Mouse (Mus musculus): ENCODE results near the gene Hivep3. TPM values are rescaled to one million over a fixed set of nuclear protein-coding genes. Genes with fewer than 3 reads are reported as not detected.

The Hivep3 gene
- polyA plus RNA-seq, 1 experiment from 2014 or later = 2.0 TPM

- no peak overlapping the region for H3K9ac ChIP-seq (ENCODE audit: low read length)
- 88% methylated on average over 5 of the region's 5 CpGs for WGBS
- H3K4me1 ChIP-seq (ENCODE audit: control insufficient read depth, insufficient read depth, low read length) = no peaks in the 10 kb centered on the region
- no peak overlapping the region for H3K27ac ChIP-seq (ENCODE audit: low read depth, low read length)
- no peaks in the 10 kb centered on the region; the same call in 1 of the 2 replicates for H3K9me3 ChIP-seq (ENCODE audit: control insufficient read depth, low read length)
- H3K4me2 ChIP-seq = no peak overlapping the region
- H3K27me3 ChIP-seq (ENCODE audit: control insufficient read depth, insufficient read depth, low read length) = no peaks in the 10 kb centered on the region
- ATAC-seq (ENCODE audit: low FRiP score) = no peak
- no peak for DNase-seq (ENCODE audit: low spot score, missing footprints)
- H3K4me3 ChIP-seq (ENCODE audit: low read depth, low read length) = no peak overlapping the region
- no peaks in the 10 kb centered on the region for H3K36me3 ChIP-seq (ENCODE audit: control insufficient read depth, insufficient read depth, low read length)
These were observed 216.6 kb downstream of the Hivep3 start for GRCm38 (mm10) chr4:119950181-119950580.

DNA sequence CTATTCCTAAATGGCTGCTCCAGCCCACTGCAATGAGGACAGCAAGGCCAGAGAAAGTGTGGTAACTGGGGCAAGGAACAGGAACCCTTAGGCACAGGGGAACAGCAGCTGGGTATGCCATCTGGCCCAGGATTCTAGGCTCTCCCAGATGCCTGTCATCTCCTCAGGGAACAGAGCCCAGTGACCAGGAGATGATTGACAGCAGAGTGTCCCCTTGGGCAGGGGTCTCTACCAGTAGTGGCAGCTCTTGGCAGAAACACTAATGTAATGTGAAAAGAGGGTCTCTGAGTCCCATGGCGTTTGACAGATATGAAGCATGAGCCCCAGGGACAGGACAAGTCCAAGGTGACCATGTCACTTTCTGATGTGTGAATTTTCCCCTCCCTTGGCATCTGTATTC is 217.5 kb downstream of the Hivep3 start:
- no peak overlapping the region for H3K9ac ChIP-seq (ENCODE audit: low read length)
- no peaks in the 10 kb centered on the region for H3K36me3 ChIP-seq (ENCODE audit: control insufficient read depth, insufficient read depth, low read length)
- H3K27me3 ChIP-seq (ENCODE audit: control insufficient read depth, insufficient read depth, low read length) = no peaks in the 10 kb centered on the region
- no peaks in the 10 kb centered on the region for H3K4me1 ChIP-seq (ENCODE audit: control insufficient read depth, insufficient read depth, low read length)
- no peak overlapping the region for H3K4me2 ChIP-seq
- DNase-seq (ENCODE audit: low spot score, missing footprints) (no peak), ATAC-seq (ENCODE audit: low FRiP score) (no peak)
- no peak overlapping the region for H3K4me3 ChIP-seq (ENCODE audit: low read depth, low read length)
- WGBS = 80% methylated on average over 1 of the region's 1 CpGs
- no peak overlapping the region for H3K27ac ChIP-seq (ENCODE audit: low read depth, low read length)
- H3K9me3 ChIP-seq (ENCODE audit: control insufficient read depth, low read length) = no peaks in the 10 kb centered on the region

GRCm38 (mm10) chr4:119955008-119955407 is 221.4 kb downstream of the Hivep3 start:
- WGBS = 92% methylated on average over 7 of the region's 7 CpGs
- no peaks in the 10 kb centered on the region for H3K4me1 ChIP-seq (ENCODE audit: control insufficient read depth, insufficient read depth, low read length)
- H3K9ac ChIP-seq (ENCODE audit: low read length) = no peak overlapping the region
- no peaks in the 10 kb centered on the region for H3K9me3 ChIP-seq (ENCODE audit: control insufficient read depth, low read length)
- H3K36me3 ChIP-seq (ENCODE audit: control insufficient read depth, insufficient read depth, low read length) = no peaks in the 10 kb centered on the region
- no peak overlapping the region for H3K4me3 ChIP-seq (ENCODE audit: low read depth, low read length)
- ATAC-seq (ENCODE audit: low FRiP score) (no peak), DNase-seq (ENCODE audit: low spot score, missing footprints) (no peak)
- H3K27ac ChIP-seq (ENCODE audit: low read depth, low read length) = no peak overlapping the region
- no peaks in the 10 kb centered on the region for H3K27me3 ChIP-seq (ENCODE audit: control insufficient read depth, insufficient read depth, low read length)
- no peak overlapping the region for H3K4me2 ChIP-seq

DNA sequence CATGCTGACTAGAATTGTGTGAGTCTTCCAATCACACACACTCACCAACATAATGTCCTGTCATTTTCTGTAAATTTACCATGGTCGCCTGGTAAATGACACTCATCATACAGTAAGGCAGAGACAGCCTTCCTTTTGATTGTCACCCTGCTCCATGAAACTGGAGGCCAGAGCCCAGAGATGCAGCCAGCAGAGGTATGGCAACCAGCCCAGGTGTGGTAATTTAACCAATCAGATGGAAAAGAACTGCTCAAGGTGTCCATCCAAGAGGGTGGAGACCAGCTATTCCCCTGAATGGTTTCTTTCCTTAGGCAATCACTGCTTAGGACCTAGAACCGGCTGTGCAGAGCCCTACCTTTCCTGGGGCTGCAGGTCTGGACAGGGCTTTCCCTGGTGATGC is 224.4 kb downstream of the Hivep3 start:
- Histone ChIP-seq H3K27me3 (ENCODE audit: control insufficient read depth, insufficient read depth, low read length) (no peaks in the 10 kb centered on the region), H3K27ac (ENCODE audit: low read depth, low read length) (no peak overlapping the region), H3K9me3 (ENCODE audit: control insufficient read depth, low read length) (no peaks in the 10 kb centered on the region), H3K36me3 (ENCODE audit: control insufficient read depth, insufficient read depth, low read length) (no peaks in the 10 kb centered on the region), H3K9ac (ENCODE audit: low read length) (no peak overlapping the region), H3K4me2 (no peak overlapping the region), H3K4me3 (ENCODE audit: low read depth, low read length) (no peak overlapping the region), H3K4me1 (ENCODE audit: control insufficient read depth, insufficient read depth, low read length) (no peaks in the 10 kb centered on the region)
- WGBS = 89% methylated on average over 2 of the region's 2 CpGs
- DNase-seq (ENCODE audit: low spot score, missing footprints) (no peak), ATAC-seq (ENCODE audit: low FRiP score) (no peak)

- H3K4me2 ChIP-seq = no peak overlapping the region
- DNase-seq (ENCODE audit: low spot score, missing footprints) (no peak), ATAC-seq (ENCODE audit: low FRiP score) (no peak)
- no peaks in the 10 kb centered on the region for H3K27me3 ChIP-seq (ENCODE audit: control insufficient read depth, insufficient read depth, low read length)
- no peaks in the 10 kb centered on the region for H3K9me3 ChIP-seq (ENCODE audit: control insufficient read depth, low read length)
- H3K9ac ChIP-seq (ENCODE audit: low read length) = no peak overlapping the region
- no peak overlapping the region for H3K4me3 ChIP-seq (ENCODE audit: low read depth, low read length)
- no peaks in the 10 kb centered on the region for H3K36me3 ChIP-seq (ENCODE audit: control insufficient read depth, insufficient read depth, low read length)
- H3K27ac ChIP-seq (ENCODE audit: low read depth, low read length) = no peak overlapping the region
- WGBS = 84% methylated on average over 7 of the region's 7 CpGs
- no peaks in the 10 kb centered on the region for H3K4me1 ChIP-seq (ENCODE audit: control insufficient read depth, insufficient read depth, low read length)
These were observed 225.7 kb downstream of the Hivep3 start for GRCm38 (mm10) chr4:119959293-119959692.

- Histone ChIP-seq H3K9me3 (ENCODE audit: control insufficient read depth, low read length) (no peaks in the 10 kb centered on the region), H3K27me3 (ENCODE audit: control insufficient read depth, insufficient read depth, low read length) (no peaks in the 10 kb centered on the region), H3K27ac (ENCODE audit: low read depth, low read length) (no peak overlapping the region), H3K4me1 (ENCODE audit: control insufficient read depth, insufficient read depth, low read length) (no peaks in the 10 kb centered on the region), H3K9ac (ENCODE audit: low read length) (no peak overlapping the region), H3K4me2 (no peak overlapping the region), H3K36me3 (ENCODE audit: control insufficient read depth, insufficient read depth, low read length) (no peaks in the 10 kb centered on the region), H3K4me3 (ENCODE audit: low read depth, low read length) (no peak overlapping the region)
- ATAC-seq (ENCODE audit: low FRiP score) (no peak), DNase-seq (ENCODE audit: low spot score, missing footprints) (no peak)
- 82% methylated on average over 1 of the region's 1 CpGs for WGBS
These were observed 226.3 kb downstream of the Hivep3 start for GRCm38 (mm10) chr4:119959873-119960272.

GRCm38 (mm10) chr4:119960523-119960922 is 226.9 kb downstream of the Hivep3 start:
- H3K4me1 ChIP-seq (ENCODE audit: control insufficient read depth, insufficient read depth, low read length) = no peaks in the 10 kb centered on the region
- H3K27ac ChIP-seq (ENCODE audit: low read depth, low read length) = no peak overlapping the region
- H3K9ac ChIP-seq (ENCODE audit: low read length) = no peak overlapping the region
- H3K4me2 ChIP-seq = no peak overlapping the region
- no peaks in the 10 kb centered on the region for H3K27me3 ChIP-seq (ENCODE audit: control insufficient read depth, insufficient read depth, low read length)
- H3K9me3 ChIP-seq (ENCODE audit: control insufficient read depth, low read length) = no peaks in the 10 kb centered on the region
- WGBS = 80% methylated on average over 6 of the region's 6 CpGs
- no peak overlapping the region for H3K4me3 ChIP-seq (ENCODE audit: low read depth, low read length)
- DNase-seq (ENCODE audit: low spot score, missing footprints) = no peak
- H3K36me3 ChIP-seq (ENCODE audit: control insufficient read depth, insufficient read depth, low read length) = no peaks in the 10 kb centered on the region
- ATAC-seq (ENCODE audit: low FRiP score) = no peak

- H3K27ac ChIP-seq (ENCODE audit: low read depth, low read length) = no peak overlapping the region
- DNase-seq (ENCODE audit: low spot score, missing footprints) (no peak), ATAC-seq (ENCODE audit: low FRiP score) (no peak)
- H3K9me3 ChIP-seq (ENCODE audit: control insufficient read depth, low read length) = no peaks in the 10 kb centered on the region
- 89% methylated on average over 5 of the region's 5 CpGs for WGBS
- H3K27me3 ChIP-seq (ENCODE audit: control insufficient read depth, insufficient read depth, low read length) = no peaks in the 10 kb centered on the region
- H3K4me3 ChIP-seq (ENCODE audit: low read depth, low read length) = no peak overlapping the region
- H3K36me3 ChIP-seq (ENCODE audit: control insufficient read depth, insufficient read depth, low read length) = no peaks in the 10 kb centered on the region
- no peak overlapping the region for H3K9ac ChIP-seq (ENCODE audit: low read length)
- H3K4me1 ChIP-seq (ENCODE audit: control insufficient read depth, insufficient read depth, low read length) = no peaks in the 10 kb centered on the region
- no peak overlapping the region for H3K4me2 ChIP-seq
These were observed 227.6 kb downstream of the Hivep3 start for GRCm38 (mm10) chr4:119961164-119961563.

- no peak for DNase-seq (ENCODE audit: low spot score, missing footprints)
- no peaks in the 10 kb centered on the region for H3K9me3 ChIP-seq (ENCODE audit: control insufficient read depth, low read length)
- no peak for ATAC-seq (ENCODE audit: low FRiP score)
- no peaks in the 10 kb centered on the region for H3K27me3 ChIP-seq (ENCODE audit: control insufficient read depth, insufficient read depth, low read length)
- H3K27ac ChIP-seq (ENCODE audit: low read depth, low read length) = no peak overlapping the region
- no peak overlapping the region for H3K4me2 ChIP-seq
- peaks cover 3% of the 10 kb centered on the region; the same call in 1 of the 2 replicates for H3K4me1 ChIP-seq (ENCODE audit: control insufficient read depth, insufficient read depth, low read length)
- WGBS = 87% methylated on average over 5 of the region's 5 CpGs
- no peak overlapping the region for H3K4me3 ChIP-seq (ENCODE audit: low read depth, low read length)
- no peak overlapping the region for H3K9ac ChIP-seq (ENCODE audit: low read length)
- no peaks in the 10 kb centered on the region for H3K36me3 ChIP-seq (ENCODE audit: control insufficient read depth, insufficient read depth, low read length)
These were observed 228.5 kb downstream of the Hivep3 start for GRCm38 (mm10) chr4:119962066-119962465.
